8 mouse cellular contexts compared by ENCODE assay signal in genomic region chrX:75083982-75084773, GRCm38 (mm10). TPM values are rescaled to one million over a fixed set of nuclear protein-coding genes. Genes with fewer than 3 reads are reported as not detected.
DNase-seq lines count a peak whose midpoint lies in the region; ATAC-seq and TF ChIP-seq lines count a peak whose summit lies in the region.

No protein-coding gene starts in this region.

- intact Hi-C loops in heart, adult 2 months (cut with DNase I) = loop anchor here (5.0 kb wide), 1 partner anchor 37 kb away; no protein-coding TSS in a partner anchor

- H3K27me3 ChIP-seq in heart, adult 2 months (ENCODE audit: control insufficient read depth, insufficient read depth, low read length) = no peaks in the 10 kb centered on the region
- H3K27me3 ChIP-seq in embryonic facial prominence, embryonic 11.5 days (ENCODE audit: control insufficient read depth, insufficient read depth, low read length) = no peaks in the 10 kb centered on the region
- H3K27me3 ChIP-seq in heart, embryonic 14.5 days (ENCODE audit: control insufficient read depth, insufficient read depth, low read length) = no peaks in the 10 kb centered on the region
- no peaks in the 10 kb centered on the region for H3K27me3 ChIP-seq in kidney, postnatal 0 days (ENCODE audit: insufficient read depth, low read length)

- no peak for TF ChIP-seq EP300 in heart, adult 2 months (IDR thresholded peaks at IDR 0.05; ENCODE audit: insufficient read depth, low read depth, low read length)

- no peaks in the 10 kb centered on the region for H3K36me3 ChIP-seq in heart, adult 2 months (ENCODE audit: control insufficient read depth, insufficient read depth, low read length)
- no peaks in the 10 kb centered on the region for H3K36me3 ChIP-seq in embryonic facial prominence, embryonic 11.5 days (replicated peaks; ENCODE audit: control insufficient read depth, insufficient read depth, low read depth, low read length)
- H3K36me3 ChIP-seq in heart, embryonic 14.5 days (ENCODE audit: control insufficient read depth, insufficient read depth, low read length) = no peaks in the 10 kb centered on the region
- H3K36me3 ChIP-seq in kidney, postnatal 0 days (ENCODE audit: insufficient read depth, low read length) = no peaks in the 10 kb centered on the region

- no peak for TF ChIP-seq CTCF in heart, adult 2 months (IDR thresholded peaks at IDR 0.05)
- no peak for TF ChIP-seq CTCF in kidney, postnatal 0 days (IDR thresholded peaks at IDR 0.05; ENCODE audit: low read depth)

- peak in 1 of 2 experiments; percentile 44 for DNase-seq in heart, adult 2 months
- DNase-seq in heart, adult 11 months = no peak
- peak; percentile 18 for DNase-seq in adipocyte (ENCODE audit: low spot score)
- DNase-seq in embryonic facial prominence, embryonic 11.5 days (ENCODE audit: low spot score) = no peak
- peak; percentile 15 for DNase-seq in kidney, postnatal 0 days (ENCODE audit: low spot score)
- DNase-seq in lung, postnatal 14 days = peak; percentile 13
- DNase-seq in right cerebral cortex, postnatal 36 days (ENCODE audit: low spot score in 2 of 2) = peak; percentile 4 to 5

- H3K4me1 ChIP-seq in heart, adult 2 months (ENCODE audit: control insufficient read depth, insufficient read depth, low read length) = peaks cover 2% of the 10 kb centered on the region
- no peaks in the 10 kb centered on the region for H3K4me1 ChIP-seq in embryonic facial prominence, embryonic 11.5 days (ENCODE audit: control insufficient read depth, insufficient read depth, low read length)
- no peaks in the 10 kb centered on the region for H3K4me1 ChIP-seq in heart, embryonic 14.5 days (ENCODE audit: control insufficient read depth in 2 of 2, insufficient read depth in 2 of 2, low read length in 2 of 2)
- H3K4me1 ChIP-seq in kidney, postnatal 0 days (replicated peaks; ENCODE audit: insufficient read depth, low read length) = no peaks in the 10 kb centered on the region

- no peaks in the 10 kb centered on the region for H3K79me2 ChIP-seq in heart, adult 2 months (replicated peaks; ENCODE audit: control insufficient read depth, insufficient read depth, low read length)

- H3K4me3 ChIP-seq in heart, adult 2 months = peak overlapping the region; percentile 55
- H3K4me3 ChIP-seq in embryonic facial prominence, embryonic 11.5 days (ENCODE audit: low read depth, low read length) = peak overlapping the region; percentile 46
- peak overlapping the region; percentile 50 to 77 for H3K4me3 ChIP-seq in heart, embryonic 14.5 days (ENCODE audit: control insufficient read depth in 1 of 2, insufficient read depth in 1 of 2, low read depth in 1 of 2, low read length in 2 of 2)
- peak overlapping the region; percentile 38 for H3K4me3 ChIP-seq in kidney, postnatal 0 days (replicated peaks; ENCODE audit: low read depth, low read length)

- H3K9ac ChIP-seq in heart, adult 2 months (ENCODE audit: low read depth, low read length) = peak overlapping the region; percentile 83
- H3K9ac ChIP-seq in embryonic facial prominence, embryonic 11.5 days (replicated peaks; ENCODE audit: low read length) = peak overlapping the region; percentile 43
- H3K9ac ChIP-seq in heart, embryonic 14.5 days (ENCODE audit: low read length) = peak overlapping the region; percentile 59
- 0 out of 2 replicates have a peak overlapping the region, but pooled peaks have one; percentile 18 for H3K9ac ChIP-seq in kidney, postnatal 0 days (ENCODE audit: low read depth, low read length)

- peak overlapping the region; percentile 48 for H3K27ac ChIP-seq in heart, adult 2 months
- no peak overlapping the region for H3K27ac ChIP-seq in embryonic facial prominence, embryonic 11.5 days (replicated peaks; ENCODE audit: low read depth, low read length)
- peak overlapping the region in 1 of 2 experiments; percentile 25; a peak in 1 of 4 replicates for H3K27ac ChIP-seq in heart, embryonic 14.5 days (replicated peaks in 1 of 2; ENCODE audit: control insufficient read depth in 1 of 2, insufficient read depth in 1 of 2, low read depth in 2 of 2, low read length in 2 of 2)
- H3K27ac ChIP-seq in kidney, postnatal 0 days = no peak overlapping the region

- peak overlapping the region; percentile 51 for H3K4me2 ChIP-seq in embryonic facial prominence, embryonic 11.5 days (ENCODE audit: low read depth, low read length)
- H3K4me2 ChIP-seq in heart, embryonic 14.5 days (ENCODE audit: low read length) = peak overlapping the region; percentile 60
- peak overlapping the region; percentile 59 for H3K4me2 ChIP-seq in kidney, postnatal 0 days (ENCODE audit: low read length)

- peak; percentile 59; the same call in 1 of the 2 replicates for ATAC-seq in embryonic facial prominence, embryonic 11.5 days (replicated peaks; ENCODE audit: insufficient number of reproducible peaks, low FRiP score, low TSS enrichment, low read depth)
- no peak for ATAC-seq in heart, embryonic 14.5 days (ENCODE audit: insufficient number of reproducible peaks, insufficient read depth, low FRiP score, low read depth)
- no peak; the same call in 1 of the 2 replicates for ATAC-seq in kidney, postnatal 0 days (replicated peaks; ENCODE audit: low FRiP score, low read depth)

- TF ChIP-seq POLR2A in heart, adult 2 months (IDR thresholded peaks at IDR 0.05; ENCODE audit: insufficient read depth, low read depth, low read length) = no peak

- H3K9me3 ChIP-seq in embryonic facial prominence, embryonic 11.5 days (replicated peaks; ENCODE audit: control insufficient read depth, low read length) = no peaks in the 10 kb centered on the region
- H3K9me3 ChIP-seq in heart, embryonic 14.5 days (ENCODE audit: control insufficient read depth, low read length) = no peaks in the 10 kb centered on the region
- H3K9me3 ChIP-seq in kidney, postnatal 0 days (replicated peaks; ENCODE audit: low read length) = no peaks in the 10 kb centered on the region

- WGBS in heart, adult 2 months = 19% methylated on average over 26 of the region's 26 CpGs
- WGBS in embryonic facial prominence, embryonic 11.5 days = 27% methylated on average over 24 of the region's 26 CpGs
- 17% methylated on average over 26 of the region's 26 CpGs for WGBS in heart, embryonic 14.5 days
- 33% methylated on average over 22 of the region's 26 CpGs for WGBS in kidney, postnatal 0 days

RNA-seq across cellular contexts. Expression of gene Gab3, which starts 1.1 kb away (rescaled TPM):
- total RNA-seq in heart, adult 2 months (2021) = 1 to 10 TPM; 1.1 to 1.3 TPM
- 1.1 and 1.2 TPM in 2 replicates for polyA plus RNA-seq in heart, adult 2 months (2012; rRNA removed)
- polyA plus RNA-seq in embryonic facial prominence, embryonic 11.5 days (2014; fragmentation: Nextera tagmentation; extraction: Ambion mirVana) = 0.95 and 1.1 TPM in 2 replicates
- 3.3 TPM in 2 replicates for polyA plus RNA-seq in heart, embryonic 14.5 days (2014; fragmentation: Nextera tagmentation; extraction: Ambion mirVana)
- polyA plus RNA-seq in kidney, postnatal 0 days (2015; fragmentation: Nextera tagmentation; extraction: Ambion mirVana) = 1.1 and 1.4 TPM in 2 replicates

RNA-seq across cellular contexts. Expression of gene Dkc1, which starts 11.5 kb away (rescaled TPM):
- 10 to 100 TPM; 19.2 to 21.1 TPM for total RNA-seq in heart, adult 2 months (2021)
- polyA plus RNA-seq in heart, adult 2 months (2012; rRNA removed) = 10.7 and 21.4 TPM in 2 replicates
- polyA plus RNA-seq in embryonic facial prominence, embryonic 11.5 days (2014; fragmentation: Nextera tagmentation; extraction: Ambion mirVana) = 134 and 143 TPM in 2 replicates
- 62.4 and 70.2 TPM in 2 replicates for polyA plus RNA-seq in heart, embryonic 14.5 days (2014; fragmentation: Nextera tagmentation; extraction: Ambion mirVana)
- 64.3 and 82.5 TPM in 2 replicates for polyA plus RNA-seq in kidney, postnatal 0 days (2015; fragmentation: Nextera tagmentation; extraction: Ambion mirVana)

RNA-seq across cellular contexts. Expression of gene Mpp1, which starts 46.6 kb away (rescaled TPM):
- total RNA-seq in heart, adult 2 months (2021) = 10 to 100 TPM; 12.1 to 13.9 TPM
- 18.1 and 19.3 TPM in 2 replicates for polyA plus RNA-seq in heart, adult 2 months (2012; rRNA removed)
- 33.9 and 36.0 TPM in 2 replicates for polyA plus RNA-seq in embryonic facial prominence, embryonic 11.5 days (2014; fragmentation: Nextera tagmentation; extraction: Ambion mirVana)
- 28.9 and 31.5 TPM in 2 replicates for polyA plus RNA-seq in heart, embryonic 14.5 days (2014; fragmentation: Nextera tagmentation; extraction: Ambion mirVana)
- 45.8 and 50.4 TPM in 2 replicates for polyA plus RNA-seq in kidney, postnatal 0 days (2015; fragmentation: Nextera tagmentation; extraction: Ambion mirVana)

Comparison
In these comparisons a context has a peak if more than half of its experiments do, and no peak if none do; other contexts are left out.
1. DNase-seq: peak in adipocyte (single experiment), kidney, postnatal 0 days (single experiment), lung, postnatal 14 days (single experiment) and right cerebral cortex, postnatal 36 days (2 of 2); none in heart, adult 11 months (single experiment) and embryonic facial prominence, embryonic 11.5 days (single experiment).
2. H3K9ac ChIP-seq: peak in every context shown above with its lines; median percentile 83 in heart, adult 2 months; 59 in heart, embryonic 14.5 days; 43 in embryonic facial prominence, embryonic 11.5 days; 18 in kidney, postnatal 0 days.
3. Peak in every context shown above with its lines, with median percentiles within 50 percentile points of each other: H3K4me3 ChIP-seq and H3K4me2 ChIP-seq.